Mouse (Mus musculus): ENCODE measurements around the gene Ndrg3. TPM values are rescaled to one million over a fixed set of nuclear protein-coding genes. Genes with fewer than 3 reads are reported as not detected.
"Not testable (repeated sequence)": the region's sequence is repeated elsewhere in the genome, so short reads cannot be mapped to it uniquely, and the experiment has no call there.

Ndrg3 gene
- polyA plus RNA-seq, 1 experiment from 2014 or later: 42.1 TPM

GRCm38 (mm10) chr2:156903367-156903766 lies 88.5 kb downstream of the Ndrg3 start:
- H3K27ac ChIP-seq: no peak overlapping the region
- WGBS: 37% methylated on average over 2 of the region's 2 CpGs
- no peaks in the 10 kb centered on the region for H3K27me3 ChIP-seq (ENCODE audit: insufficient read depth, poor library complexity, severe bottlenecking)
- no peaks in the 10 kb centered on the region for H3K36me3 ChIP-seq
- H3K4me3 ChIP-seq: no peak overlapping the region
- H3K4me1 ChIP-seq: peaks cover 14% of the 10 kb centered on the region; the same call in 1 of the 2 replicates
- DNase-seq (ENCODE audit: low spot score): no peak
- no peaks in the 10 kb centered on the region for H3K9me3 ChIP-seq

- not testable (repeated sequence) for H3K4me3 ChIP-seq; DNase-seq (ENCODE audit: low spot score); H3K9me3 ChIP-seq; H3K27ac ChIP-seq; H3K36me3 ChIP-seq; H3K27me3 ChIP-seq (ENCODE audit: insufficient read depth, poor library complexity, severe bottlenecking)
- peaks cover 23% of the 10 kb centered on the region for H3K4me1 ChIP-seq
- 68% methylated on average over 4 of the region's 4 CpGs for WGBS
Measured at GRCm38 (mm10) chr2:156902411-156902810, 89.4 kb downstream of the Ndrg3 start.

GRCm38 (mm10) chr2:156901883-156902282 lies 90.0 kb downstream of the Ndrg3 start:
- H3K4me3 ChIP-seq: no peak overlapping the region
- no peaks in the 10 kb centered on the region for H3K27me3 ChIP-seq (ENCODE audit: insufficient read depth, poor library complexity, severe bottlenecking)
- DNase-seq (ENCODE audit: low spot score): no peak
- H3K4me1 ChIP-seq: peaks cover 27% of the 10 kb centered on the region
- WGBS: 70% methylated on average over 6 of the region's 6 CpGs
- no peaks in the 10 kb centered on the region for H3K9me3 ChIP-seq
- no peaks in the 10 kb centered on the region for H3K36me3 ChIP-seq
- no peak overlapping the region for H3K27ac ChIP-seq

- H3K27me3 ChIP-seq (ENCODE audit: insufficient read depth, poor library complexity, severe bottlenecking): no peaks in the 10 kb centered on the region
- no peaks in the 10 kb centered on the region for H3K36me3 ChIP-seq
- no peak for DNase-seq (ENCODE audit: low spot score)
- no peaks in the 10 kb centered on the region for H3K9me3 ChIP-seq
- no peak overlapping the region for H3K27ac ChIP-seq
- no peak overlapping the region for H3K4me3 ChIP-seq
- WGBS: 83% methylated on average over 2 of the region's 2 CpGs
- peaks cover 27% of the 10 kb centered on the region for H3K4me1 ChIP-seq
Measured at GRCm38 (mm10) chr2:156901344-156901743, 90.5 kb downstream of the Ndrg3 start.

- 50% methylated on average over 4 of the region's 4 CpGs for WGBS
- H3K9me3 ChIP-seq: no peaks in the 10 kb centered on the region
- H3K4me1 ChIP-seq: peaks cover 21% of the 10 kb centered on the region
- no peak overlapping the region for H3K27ac ChIP-seq
- no peaks in the 10 kb centered on the region for H3K27me3 ChIP-seq (ENCODE audit: insufficient read depth, poor library complexity, severe bottlenecking)
- no peaks in the 10 kb centered on the region for H3K36me3 ChIP-seq
- H3K4me3 ChIP-seq: no peak overlapping the region
- no peak for DNase-seq (ENCODE audit: low spot score)
Measured at GRCm38 (mm10) chr2:156899184-156899583, 92.7 kb downstream of the Ndrg3 start.

GRCm38 (mm10) chr2:156898374-156898773 lies 93.5 kb downstream of the Ndrg3 start:
- DNase-seq (ENCODE audit: low spot score): no peak
- WGBS: 39% methylated on average over 4 of the region's 4 CpGs
- Histone ChIP-seq H3K27me3 (ENCODE audit: insufficient read depth, poor library complexity, severe bottlenecking) (no peaks in the 10 kb centered on the region), H3K27ac (0 out of 2 replicates have a peak overlapping the region, but pooled peaks have one; percentile 48), H3K4me1 (peaks cover 21% of the 10 kb centered on the region), H3K9me3 (no peaks in the 10 kb centered on the region), H3K4me3 (no peak overlapping the region; the same call in 1 of the 2 replicates), H3K36me3 (no peaks in the 10 kb centered on the region)

GRCm38 (mm10) chr2:156897034-156897433 lies 94.8 kb downstream of the Ndrg3 start:
- Histone ChIP-seq H3K4me1 (peaks cover 25% of the 10 kb centered on the region), H3K27me3 (ENCODE audit: insufficient read depth, poor library complexity, severe bottlenecking) (no peaks in the 10 kb centered on the region), H3K9me3 (no peaks in the 10 kb centered on the region), H3K4me3 (no peak overlapping the region), H3K36me3 (no peaks in the 10 kb centered on the region), H3K27ac (no peak overlapping the region)
- WGBS: 84% methylated on average over 9 of the region's 9 CpGs
- DNase-seq (ENCODE audit: low spot score): no peak

- no peaks in the 10 kb centered on the region for H3K27me3 ChIP-seq (ENCODE audit: insufficient read depth, poor library complexity, severe bottlenecking)
- H3K4me1 ChIP-seq: peaks cover 26% of the 10 kb centered on the region
- H3K36me3 ChIP-seq: no peaks in the 10 kb centered on the region
- H3K27ac ChIP-seq: no peak overlapping the region
- no peak for DNase-seq (ENCODE audit: low spot score)
- no peak overlapping the region for H3K4me3 ChIP-seq
- 71% methylated on average over 9 of the region's 9 CpGs for WGBS
- no peaks in the 10 kb centered on the region for H3K9me3 ChIP-seq
Measured at GRCm38 (mm10) chr2:156896384-156896914, 95.4 kb downstream of the Ndrg3 start.

GRCm38 (mm10) chr2:156894496-156895265 lies 97.2 kb downstream of the Ndrg3 start:
- Histone ChIP-seq H3K27me3 (ENCODE audit: insufficient read depth, poor library complexity, severe bottlenecking) (no peaks in the 10 kb centered on the region), H3K36me3 (no peaks in the 10 kb centered on the region), H3K4me1 (peaks cover 26% of the 10 kb centered on the region), H3K4me3 (no peak overlapping the region), H3K27ac (no peak overlapping the region), H3K9me3 (no peaks in the 10 kb centered on the region)
- WGBS: 73% methylated on average over 15 of the region's 15 CpGs
- no peak for DNase-seq (ENCODE audit: low spot score)

GRCm38 (mm10) chr2:156892821-156893220 lies 99.0 kb downstream of the Ndrg3 start:
- Histone ChIP-seq H3K4me1 (peaks cover 12% of the 10 kb centered on the region; the same call in 1 of the 2 replicates), H3K9me3 (no peaks in the 10 kb centered on the region), H3K36me3 (no peaks in the 10 kb centered on the region), H3K4me3 (no peak overlapping the region), H3K27ac (no peak overlapping the region), H3K27me3 (ENCODE audit: insufficient read depth, poor library complexity, severe bottlenecking) (no peaks in the 10 kb centered on the region)
- DNase-seq (ENCODE audit: low spot score): no peak
- WGBS: 68% methylated on average over 6 of the region's 6 CpGs

- 64% methylated on average over 3 of the region's 3 CpGs for WGBS
- H3K4me3 ChIP-seq: no peak overlapping the region
- no peak overlapping the region for H3K27ac ChIP-seq
- H3K36me3 ChIP-seq: no peaks in the 10 kb centered on the region
- DNase-seq (ENCODE audit: low spot score): no peak
- H3K27me3 ChIP-seq (ENCODE audit: insufficient read depth, poor library complexity, severe bottlenecking): no peaks in the 10 kb centered on the region
- H3K4me1 ChIP-seq: 0 out of 2 replicates have a peak, but pooled peaks cover 7% of the 10 kb centered on the region
- H3K9me3 ChIP-seq: no peaks in the 10 kb centered on the region
Measured at GRCm38 (mm10) chr2:156892240-156892639, 99.6 kb downstream of the Ndrg3 start.

- no peaks in the 10 kb centered on the region for H3K27me3 ChIP-seq (ENCODE audit: insufficient read depth, poor library complexity, severe bottlenecking)
- WGBS: 68% methylated on average over 3 of the region's 3 CpGs
- H3K9me3 ChIP-seq: no peaks in the 10 kb centered on the region
- H3K36me3 ChIP-seq: no peaks in the 10 kb centered on the region
- H3K27ac ChIP-seq: no peak overlapping the region
- H3K4me1 ChIP-seq: 0 out of 2 replicates have a peak, but pooled peaks cover 8% of the 10 kb centered on the region
- H3K4me3 ChIP-seq: no peak overlapping the region
- DNase-seq (ENCODE audit: low spot score): no peak
Measured at GRCm38 (mm10) chr2:156888490-156888889, 103.4 kb downstream of the Ndrg3 start.

- no peak for DNase-seq (ENCODE audit: low spot score)
- H3K4me3 ChIP-seq: no peak within 1 kb of the TSS
- no peaks in the 10 kb centered on the region for H3K9me3 ChIP-seq
- WGBS: 44% methylated on average over 6 of the region's 6 CpGs
- H3K27me3 ChIP-seq (ENCODE audit: insufficient read depth, poor library complexity, severe bottlenecking): no peaks in the 10 kb centered on the region
- H3K36me3 ChIP-seq: no peaks in the 10 kb centered on the region
- H3K4me1 ChIP-seq: peaks cover 10% of the 10 kb centered on the region; the same call in 1 of the 2 replicates
- H3K27ac ChIP-seq: no peak within 1 kb of the TSS
Measured at GRCm38 (mm10) chr2:156887017-156887416, 104.8 kb downstream of the Ndrg3 start, which contains the start of gene Sla2. Gene Sla2, minus strand, starts transcription at chr2:156887192.

Data from heart, embryonic 10.5 days (tissue).